Mouse (Mus musculus) hindbrain, embryonic 15.5 days (tissue): ENCODE data around the gene Ttc34. TPM values are rescaled to one million over a fixed set of nuclear protein-coding genes. Genes with fewer than 3 reads are reported as not detected.
A peak's percentile ranks its signal among the peaks of the same experiment; 100 is the strongest.

ENCODE experiments used
- ATAC-seq: fragments of 200-750 bp; cut with Nextera tagmentation; 2 replicates; pipeline ENCODE4 v1.8.0; 2017; ENCODE audit warnings: low read depth, moderate number of reproducible peaks, moderate TSS enrichment; ENCODE audit not compliant: low FRiP score
- H3K27ac ChIP-seq: fragments of 300-500 bp; sonication (generic); replicated peaks from 2 replicates; pipeline ENCODE4 v1.5.1; 2015; ENCODE audit warnings: mild to moderate bottlenecking, inconsistent platforms
- H3K27me3 ChIP-seq: fragments of 300-500 bp; sonication (generic); 2 replicates; pipeline ENCODE4 v1.6.1; 2015; ENCODE audit warnings: control low read depth, inconsistent platforms
- H3K36me3 ChIP-seq: fragments of 300-500 bp; sonication (generic); 2 replicates; pipeline ENCODE4 v1.6.1; 2015; ENCODE audit warnings: control low read depth, inconsistent platforms
- H3K4me1 ChIP-seq: fragments of 300-500 bp; sonication (generic); replicated peaks from 2 replicates; pipeline ENCODE4 v1.6.1; 2015; ENCODE audit warnings: control low read depth, inconsistent platforms
- H3K4me2 ChIP-seq: fragments of 300-500 bp; sonication (generic); 2 replicates; pipeline ENCODE4 v1.6.1; 2015; ENCODE audit warnings: moderate library complexity, mild to moderate bottlenecking, inconsistent platforms
- H3K4me3 ChIP-seq: fragments of 300-500 bp; sonication (generic); 2 replicates; pipeline ENCODE4 v1.5.1; 2015; ENCODE audit warnings: mild to moderate bottlenecking, inconsistent platforms
- H3K9ac ChIP-seq: fragments of 300-500 bp; sonication (generic); 2 replicates; pipeline ENCODE4 v1.6.1; 2015; ENCODE audit warnings: inconsistent platforms
- H3K9me3 ChIP-seq: fragments of 300-500 bp; sonication (generic); 2 replicates; pipeline ENCODE4 v1.6.1; 2016; ENCODE audit warnings: control low read depth, inconsistent platforms
- WGBS: fragments of 180-500 bp; shearing (Covaris S2); methylation state at CpG from one replicate; pipeline ENCODE4 v1.1.7; 2015; 5-methylcytosine and 5-hydroxymethylcytosine counted together
- polyA plus RNA-seq: library from polyadenylated mRNA; unstranded; fragments of >200 nt; fragmentation: Nextera tagmentation; extraction: Ambion mirVana; gene quantifications from 2 replicates; pipeline ENCODE4 v1.2.1, GENCODE M21; 2015

The Ttc34 gene
- polyA plus RNA-seq, 1 experiment from 2014 or later: 2.0 TPM

- H3K36me3 ChIP-seq: no peaks in the 10 kb centered on the region
- H3K27me3 ChIP-seq: peaks cover 18% of the 10 kb centered on the region
- no peak overlapping the region for H3K9ac ChIP-seq
- no peak overlapping the region for H3K4me2 ChIP-seq
- peaks cover 26% of the 10 kb centered on the region for H3K4me1 ChIP-seq
- ATAC-seq: peak; percentile 57; the same call in 1 of the 2 replicates
- H3K27ac ChIP-seq: no peak overlapping the region
- H3K9me3 ChIP-seq: no peaks in the 10 kb centered on the region
- 26% methylated on average over 9 of the region's 9 CpGs for WGBS
- no peak overlapping the region for H3K4me3 ChIP-seq
These were observed 5.2 kb upstream of the Ttc34 start for GRCm38 (mm10) chr4:154831915-154832573.

GRCm38 (mm10) chr4:154836183-154836915 lies 910 bp upstream of the Ttc34 start:
- 60% methylated on average over 7 of the region's 7 CpGs for WGBS
- no peak overlapping the region for H3K4me2 ChIP-seq
- peak; percentile 59 for ATAC-seq

GRCm38 (mm10) chr4:154838741-154839140 lies 1.5 kb downstream of the Ttc34 start:
- no peak for ATAC-seq
- Histone ChIP-seq H3K9me3 (no peaks in the 10 kb centered on the region), H3K27me3 (0 out of 2 replicates have a peak, but pooled peaks cover 9% of the 10 kb centered on the region), H3K9ac (no peak overlapping the region), H3K4me1 (peaks cover 4% of the 10 kb centered on the region), H3K36me3 (no peaks in the 10 kb centered on the region), H3K4me3 (no peak overlapping the region), H3K27ac (no peak overlapping the region), H3K4me2 (no peak overlapping the region)
- 93% methylated on average over 13 of the region's 13 CpGs for WGBS

More at GRCm38 (mm10) chr4:154836183-154836915, 910 bp upstream of the Ttc34 start:
- Histone ChIP-seq H3K4me1 (peaks cover 23% of the 10 kb centered on the region), H3K36me3 (no peaks in the 10 kb centered on the region), H3K27me3 (0 out of 2 replicates have a peak, but pooled peaks cover 9% of the 10 kb centered on the region), H3K9me3 (no peaks in the 10 kb centered on the region), H3K9ac (no peak overlapping the region), H3K27ac (no peak overlapping the region), H3K4me3 (no peak overlapping the region)

GRCm38 (mm10) chr4:154839406-154839805 lies 2.1 kb downstream of the Ttc34 start:
- Histone ChIP-seq H3K9ac (no peak overlapping the region), H3K4me1 (peaks cover 4% of the 10 kb centered on the region), H3K36me3 (no peaks in the 10 kb centered on the region), H3K9me3 (no peaks in the 10 kb centered on the region), H3K4me2 (no peak overlapping the region), H3K4me3 (no peak overlapping the region), H3K27ac (no peak overlapping the region), H3K27me3 (0 out of 2 replicates have a peak, but pooled peaks cover 9% of the 10 kb centered on the region)
- WGBS: 45% methylated on average over 11 of the region's 11 CpGs
- no peak for ATAC-seq

- Histone ChIP-seq H3K4me3 (no peak overlapping the region), H3K9me3 (no peaks in the 10 kb centered on the region), H3K27ac (no peak overlapping the region), H3K36me3 (no peaks in the 10 kb centered on the region), H3K27me3 (0 out of 2 replicates have a peak, but pooled peaks cover 2% of the 10 kb centered on the region), H3K9ac (no peak overlapping the region), H3K4me1 (peaks cover 17% of the 10 kb centered on the region), H3K4me2 (no peak overlapping the region)
- no peak for ATAC-seq
- 100% methylated on average over 1 of the region's 1 CpGs for WGBS
These were observed 15.4 kb downstream of the Ttc34 start for GRCm38 (mm10) chr4:154852696-154853095.

GRCm38 (mm10) chr4:154853881-154854280 lies 16.6 kb downstream of the Ttc34 start:
- no peak overlapping the region for H3K27ac ChIP-seq
- ATAC-seq: no peak
- H3K9me3 ChIP-seq: no peaks in the 10 kb centered on the region
- H3K27me3 ChIP-seq: 0 out of 2 replicates have a peak, but pooled peaks cover 2% of the 10 kb centered on the region
- no peak overlapping the region for H3K4me3 ChIP-seq
- peaks cover 17% of the 10 kb centered on the region for H3K4me1 ChIP-seq
- no peak overlapping the region for H3K4me2 ChIP-seq
- no peaks in the 10 kb centered on the region for H3K36me3 ChIP-seq
- H3K9ac ChIP-seq: no peak overlapping the region
- 76% methylated on average over 4 of the region's 4 CpGs for WGBS

- no peak overlapping the region for H3K27ac ChIP-seq
- 0 out of 2 replicates have a peak, but pooled peaks cover 2% of the 10 kb centered on the region for H3K27me3 ChIP-seq
- peak overlapping the region; percentile 64 for H3K4me2 ChIP-seq
- peaks cover 17% of the 10 kb centered on the region for H3K4me1 ChIP-seq
- 54% methylated on average over 12 of the region's 12 CpGs for WGBS
- H3K9me3 ChIP-seq: no peaks in the 10 kb centered on the region
- H3K9ac ChIP-seq: peak overlapping the region; percentile 73; the same call in 1 of the 2 replicates
- peak overlapping the region; percentile 54 for H3K4me3 ChIP-seq
- H3K36me3 ChIP-seq: no peaks in the 10 kb centered on the region
- no peak for ATAC-seq
These were observed 17.6 kb downstream of the Ttc34 start for GRCm38 (mm10) chr4:154854676-154855345.

GRCm38 (mm10) chr4:154855721-154856479 lies 18.6 kb downstream of the Ttc34 start:
- Histone ChIP-seq H3K36me3 (no peaks in the 10 kb centered on the region), H3K27ac (peak overlapping the region; percentile 92)
- peak; percentile 97 for ATAC-seq

GRCm38 (mm10) chr4:154856480-154856837 lies 19.2 kb downstream of the Ttc34 start:
- Histone ChIP-seq H3K27ac (peak overlapping the region; percentile 92), H3K4me1 (peaks cover 17% of the 10 kb centered on the region), H3K36me3 (no peaks in the 10 kb centered on the region), H3K9me3 (no peaks in the 10 kb centered on the region), H3K9ac (peak overlapping the region; percentile 73), H3K4me2 (peak overlapping the region; percentile 64), H3K4me3 (peak overlapping the region; percentile 54), H3K27me3 (peaks cover 2% of the 10 kb centered on the region; the same call in 1 of the 2 replicates)
- no peak for ATAC-seq
- WGBS: 15% methylated on average over 9 of the region's 9 CpGs

More at GRCm38 (mm10) chr4:154855721-154856479, 18.6 kb downstream of the Ttc34 start:
- peak overlapping the region; percentile 64 for H3K4me2 ChIP-seq
- peak overlapping the region; percentile 54 for H3K4me3 ChIP-seq
- H3K9ac ChIP-seq: peak overlapping the region; percentile 73
- no peaks in the 10 kb centered on the region for H3K9me3 ChIP-seq
- H3K4me1 ChIP-seq: peaks cover 17% of the 10 kb centered on the region
- under 1% methylated on average over 101 of the region's 110 CpGs for WGBS
- peaks cover 2% of the 10 kb centered on the region; the same call in 1 of the 2 replicates for H3K27me3 ChIP-seq

- WGBS: 89% methylated on average over 7 of the region's 7 CpGs
These were observed 19.6 kb downstream of the Ttc34 start for GRCm38 (mm10) chr4:154856882-154857281.

More at GRCm38 (mm10) chr4:154856882-154857281, 19.6 kb downstream of the Ttc34 start:
- Histone ChIP-seq H3K27me3 (peaks cover 2% of the 10 kb centered on the region; the same call in 1 of the 2 replicates), H3K9me3 (no peaks in the 10 kb centered on the region), H3K4me2 (peak overlapping the region; percentile 64), H3K36me3 (no peaks in the 10 kb centered on the region), H3K27ac (peak overlapping the region; percentile 92), H3K4me3 (no peak overlapping the region), H3K4me1 (peaks cover 17% of the 10 kb centered on the region), H3K9ac (no peak overlapping the region)
- no peak for ATAC-seq
